Mouse (Mus musculus) liver, adult 2 months (tissue): Measurements from ENCODE around the gene Myh10. TPM values are rescaled to one million over a fixed set of nuclear protein-coding genes. Genes with fewer than 3 reads are reported as not detected.

ENCODE experiments used
- DNase-seq: peaks from one replicate; pipeline ENCODE4 v3.0.0-alpha.2; 2011; ENCODE audit warnings: low read depth, low spot score; ENCODE audit errors: extremely low read depth
- H3K27ac ChIP-seq: fragments of 200-500 bp; replicated peaks from 2 replicates; pipeline ENCODE4 v1.5.1; 2012; ENCODE audit warnings: low read depth, mild to moderate bottlenecking, control low read depth, inconsistent platforms, low read length; ENCODE audit not compliant: insufficient read depth
- H3K27me3 ChIP-seq: fragments of 200-500 bp; 2 replicates; pipeline ENCODE4 v1.6.1; 2012; ENCODE audit warnings: mild to moderate bottlenecking, moderate library complexity, low read length, inconsistent platforms; ENCODE audit not compliant: control insufficient read depth, insufficient read depth
- H3K36me3 ChIP-seq: fragments of 200-500 bp; 2 replicates; pipeline ENCODE4 v1.6.1; 2012; ENCODE audit warnings: low read length, inconsistent platforms; ENCODE audit not compliant: control insufficient read depth, insufficient read depth
- H3K4me1 ChIP-seq: fragments of 200-500 bp; 2 replicates; pipeline ENCODE4 v1.6.1; 2011; ENCODE audit warnings: low read length; ENCODE audit not compliant: control insufficient read depth, insufficient read depth
- H3K4me3 ChIP-seq: fragments of 200-500 bp; 2 replicates; pipeline ENCODE4 v1.5.1; 2011; ENCODE audit warnings: low read depth, mild to moderate bottlenecking, control low read depth, low read length, moderate library complexity; ENCODE audit not compliant: insufficient read depth
- H3K79me2 ChIP-seq: fragments of 200-500 bp; 2 replicates; pipeline ENCODE4 v1.6.1; 2012; ENCODE audit warnings: inconsistent platforms, mild to moderate bottlenecking, low read length, moderate library complexity; ENCODE audit not compliant: control insufficient read depth, insufficient read depth
- H3K9ac ChIP-seq: fragments of 200-500 bp; 2 replicates; pipeline ENCODE4 v1.6.1; 2012; ENCODE audit warnings: low read depth, mild to moderate bottlenecking, control low read depth, inconsistent platforms, low read length
- CTCF ChIP-seq: fragments of 200-500 bp; IDR thresholded peaks from 2 replicates; pipeline ENCODE4 v1.5.1; 2011; ENCODE audit warnings: low read depth, low read length, control low read depth
- POLR2A ChIP-seq: fragments of 200-500 bp; IDR thresholded peaks from 2 replicates; pipeline ENCODE4 v1.6.1; 2011; ENCODE audit warnings: low read length, control low read depth; ENCODE audit not compliant: insufficient read depth; ENCODE audit errors: extremely low read depth
- WGBS: fragments of 180-500 bp; shearing (Covaris S2); methylation state at CpG from one replicate; pipeline ENCODE4 v1.1.7; 2018; 5-methylcytosine and 5-hydroxymethylcytosine counted together
- polyA plus RNA-seq: library from polyadenylated mRNA; depleted of rRNA; stranded (reverse); fragments of >200 nt; gene quantifications from 2 replicates; pipeline ENCODE4 v1.2.3, GENCODE M21; 2012
- total RNA-seq: library from RNA; depleted of rRNA; stranded (reverse); fragments of >200 nt; gene quantifications from 2 replicates; pipeline ENCODE4 v1.2.3, GENCODE M21; 2014

The Myh10 gene
- total and polyA plus RNA-seq, 2 experiments, result 4.4 to 7.5 TPM

DNA sequence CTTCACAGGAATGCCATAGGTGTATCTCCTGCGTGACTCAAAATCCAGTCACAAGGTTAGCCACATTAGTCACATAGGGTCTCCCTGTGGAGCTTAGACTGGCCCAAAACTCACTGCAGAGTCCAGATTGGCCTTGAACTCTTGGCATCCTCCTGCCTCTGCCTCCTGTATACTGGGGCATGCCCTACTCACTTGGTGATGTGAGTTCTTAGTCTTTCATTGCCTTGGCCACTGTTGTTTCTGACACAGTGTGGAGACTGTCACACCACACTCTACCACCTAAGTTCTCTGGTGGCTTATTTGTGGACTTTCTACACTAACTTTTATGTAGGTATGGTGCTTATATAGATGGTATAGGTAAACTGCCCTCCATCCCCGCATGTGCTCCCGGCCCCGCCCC lies 24.8 kb downstream of the Myh10 start:
- H3K9ac ChIP-seq, result no peak overlapping the region
- no peaks in the 10 kb centered on the region; the same call in 1 of the 2 replicates for H3K79me2 ChIP-seq
- H3K36me3 ChIP-seq, result no peaks in the 10 kb centered on the region
- no peak overlapping the region for H3K4me3 ChIP-seq
- no peaks in the 10 kb centered on the region for H3K4me1 ChIP-seq
- no peak overlapping the region for H3K27ac ChIP-seq
- H3K27me3 ChIP-seq, result no peaks in the 10 kb centered on the region
- TF ChIP-seq CTCF (no peak), POLR2A (no peak)
- 94% methylated on average over 4 of the region's 4 CpGs for WGBS
- DNase-seq, result no peak

DNA sequence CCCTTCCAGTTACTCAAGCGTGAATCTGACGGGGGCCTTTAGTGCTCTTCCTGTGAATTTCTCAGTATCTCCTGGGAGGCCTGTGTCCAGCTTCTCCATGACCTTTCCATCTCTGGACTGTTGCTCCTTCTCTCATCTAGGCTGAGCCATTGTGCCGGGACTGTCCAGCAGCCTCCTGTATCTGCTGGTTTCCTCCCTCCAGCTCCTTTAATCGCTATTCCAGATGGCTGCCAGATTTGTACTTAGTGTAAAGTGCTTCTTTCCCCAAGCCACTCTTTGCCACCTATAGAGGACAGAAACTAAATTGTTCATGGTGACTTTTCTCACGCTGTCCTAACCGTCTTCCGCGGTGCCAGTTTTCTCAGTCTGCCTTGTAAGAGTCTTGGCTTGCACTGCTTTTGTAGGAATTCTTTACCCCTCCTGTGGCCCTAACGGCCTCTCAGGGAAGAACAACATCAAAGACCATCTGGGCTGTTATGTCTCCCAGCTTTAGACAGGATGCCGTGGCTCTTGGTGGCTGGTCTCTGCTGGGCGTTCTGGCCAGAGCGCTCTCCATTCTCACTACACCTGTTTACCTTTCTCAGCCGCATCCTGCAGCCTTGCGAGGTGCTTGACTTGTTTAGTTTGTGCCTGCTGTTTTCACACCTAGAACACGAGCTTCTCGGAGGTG lies 25.9 kb downstream of the Myh10 start:
- Histone ChIP-seq H3K4me1 (no peaks in the 10 kb centered on the region), H3K9ac (no peak overlapping the region), H3K36me3 (no peaks in the 10 kb centered on the region), H3K27me3 (no peaks in the 10 kb centered on the region), H3K4me3 (no peak overlapping the region), H3K27ac (no peak overlapping the region), H3K79me2 (no peaks in the 10 kb centered on the region; the same call in 1 of the 2 replicates)
- TF ChIP-seq CTCF (no peak), POLR2A (no peak)
- 83% methylated on average over 16 of the region's 16 CpGs for WGBS
- no peak for DNase-seq

DNA sequence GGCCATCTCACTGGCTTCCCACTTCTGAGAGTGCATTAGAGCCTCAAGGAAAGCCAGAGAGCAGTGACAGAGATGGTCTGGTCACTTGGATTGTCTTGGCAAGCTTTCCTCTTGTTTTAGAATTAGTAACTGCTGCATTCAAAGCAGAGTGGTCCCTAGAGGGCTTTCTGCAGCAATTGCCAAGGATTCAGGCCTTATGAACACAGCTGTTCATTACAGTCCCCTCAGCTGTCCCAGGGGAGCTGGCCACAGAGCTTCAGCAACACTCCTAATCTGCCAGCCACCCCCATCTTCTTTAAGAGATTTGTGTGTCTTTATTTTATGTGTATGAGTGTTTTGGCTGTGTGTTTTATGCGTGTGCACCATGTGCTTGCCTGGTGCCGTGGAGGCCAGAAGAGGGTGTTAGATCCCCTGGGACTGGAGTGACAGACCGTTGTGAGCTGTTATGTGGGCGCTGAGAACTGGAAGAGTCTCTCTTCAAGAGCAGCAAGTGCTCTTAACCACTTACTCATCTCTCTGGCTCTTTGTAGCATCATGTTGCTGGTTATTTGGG lies 27.8 kb downstream of the Myh10 start:
- Histone ChIP-seq H3K4me3 (no peak overlapping the region), H3K27ac (no peak overlapping the region), H3K36me3 (no peaks in the 10 kb centered on the region), H3K9ac (no peak overlapping the region), H3K27me3 (no peaks in the 10 kb centered on the region), H3K4me1 (no peaks in the 10 kb centered on the region), H3K79me2 (no peaks in the 10 kb centered on the region)
- 96% methylated on average over 4 of the region's 4 CpGs for WGBS
- no peak for DNase-seq
- TF ChIP-seq POLR2A (no peak), CTCF (no peak)

DNA sequence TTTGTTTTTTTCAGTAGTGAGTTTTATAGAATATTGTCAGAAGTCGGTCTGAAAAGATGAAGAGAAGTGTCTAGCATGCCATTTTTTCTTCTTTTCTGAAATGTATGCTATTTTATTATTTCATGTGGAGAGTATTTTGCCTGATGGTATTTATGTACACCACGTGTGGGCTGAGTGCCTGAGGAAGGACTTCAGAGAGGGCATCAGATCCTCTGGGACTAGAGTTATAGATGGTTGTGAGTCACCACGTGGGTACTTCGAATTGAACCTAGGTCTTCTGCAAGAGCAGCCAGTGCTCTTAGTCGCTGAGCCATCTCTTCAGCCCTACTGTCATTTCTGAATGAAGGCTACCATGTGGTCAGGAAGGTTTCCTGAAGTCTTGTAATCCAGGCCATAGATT lies 28.4 kb downstream of the Myh10 start:
- DNase-seq, result no peak
- Histone ChIP-seq H3K79me2 (no peaks in the 10 kb centered on the region), H3K9ac (no peak overlapping the region), H3K27ac (no peak overlapping the region), H3K4me1 (no peaks in the 10 kb centered on the region), H3K27me3 (no peaks in the 10 kb centered on the region), H3K4me3 (no peak overlapping the region), H3K36me3 (no peaks in the 10 kb centered on the region)
- TF ChIP-seq POLR2A, result no peak
- no peak for TF ChIP-seq CTCF
- WGBS, result 89% methylated on average over 5 of the region's 5 CpGs

DNA sequence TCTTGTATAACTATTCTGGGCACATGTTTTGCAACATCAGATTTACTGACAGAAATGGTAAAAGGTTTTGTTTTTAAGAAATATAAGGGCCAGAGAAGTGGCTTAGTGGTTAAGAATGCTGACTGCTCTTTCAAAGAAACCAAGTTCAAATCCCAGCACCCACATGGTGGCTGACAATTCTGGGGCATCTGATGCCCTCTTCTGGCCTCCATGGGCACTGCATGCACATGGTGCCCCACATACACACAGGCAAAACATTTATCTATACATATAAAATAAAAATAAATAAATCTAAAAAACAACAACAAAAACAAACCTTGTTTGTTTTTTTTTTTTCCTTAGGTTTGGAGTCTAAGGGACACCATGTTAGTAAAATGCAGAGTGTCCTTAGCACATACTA lies 32.8 kb downstream of the Myh10 start:
- no peaks in the 10 kb centered on the region for H3K79me2 ChIP-seq
- H3K9ac ChIP-seq, result no peak overlapping the region
- no peak overlapping the region for H3K4me3 ChIP-seq
- H3K4me1 ChIP-seq, result no peaks in the 10 kb centered on the region
- H3K27ac ChIP-seq, result no peak overlapping the region
- TF ChIP-seq CTCF, result peak; percentile 87
- no peak for TF ChIP-seq POLR2A
- DNase-seq, result no peak
- no peaks in the 10 kb centered on the region for H3K36me3 ChIP-seq
- no peaks in the 10 kb centered on the region for H3K27me3 ChIP-seq

DNA sequence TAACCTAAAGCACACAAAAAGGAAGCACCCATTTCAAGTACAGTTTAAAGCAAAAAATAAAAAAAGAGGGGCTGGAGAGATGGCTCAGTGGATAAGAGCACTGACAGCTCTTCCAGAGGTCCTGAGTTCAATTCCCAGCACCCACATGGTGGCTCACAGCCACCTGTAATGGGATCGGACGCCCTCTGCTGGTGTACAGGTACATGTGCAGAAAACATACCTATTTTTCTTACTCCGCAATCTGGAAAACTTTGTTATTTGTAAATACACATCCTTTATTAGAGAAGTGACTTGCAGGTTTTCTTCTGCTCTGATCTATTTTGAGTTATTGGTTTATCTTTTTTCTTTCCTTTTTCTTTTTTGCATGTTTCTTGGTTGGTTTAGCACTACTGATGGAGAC lies 37.3 kb downstream of the Myh10 start:
- no peak for TF ChIP-seq POLR2A
- no peak for TF ChIP-seq CTCF
- no peak overlapping the region for H3K4me3 ChIP-seq
- 93% methylated on average over 3 of the region's 3 CpGs for WGBS
- no peaks in the 10 kb centered on the region for H3K79me2 ChIP-seq
- H3K27me3 ChIP-seq, result no peaks in the 10 kb centered on the region
- no peaks in the 10 kb centered on the region for H3K4me1 ChIP-seq
- no peak overlapping the region for H3K9ac ChIP-seq
- H3K36me3 ChIP-seq, result no peaks in the 10 kb centered on the region
- no peak for DNase-seq
- no peak overlapping the region for H3K27ac ChIP-seq
